Mouse (Mus musculus) bone marrow macrophage, adult 2 months (primary cell): ENCODE results near the gene Crk.

Experiments used
- CTCF ChIP-seq: IDR thresholded peaks from 2 replicates; pipeline ENCODE4 v1.5.1; 2012; ENCODE audit warnings: low read depth, mild to moderate bottlenecking, low read length, moderate library complexity
- POLR2A ChIP-seq: IDR thresholded peaks from 2 replicates; pipeline ENCODE4 v1.6.1; 2012; ENCODE audit warnings: mild to moderate bottlenecking, low read depth, low read length, borderline replicate concordance

DNA sequence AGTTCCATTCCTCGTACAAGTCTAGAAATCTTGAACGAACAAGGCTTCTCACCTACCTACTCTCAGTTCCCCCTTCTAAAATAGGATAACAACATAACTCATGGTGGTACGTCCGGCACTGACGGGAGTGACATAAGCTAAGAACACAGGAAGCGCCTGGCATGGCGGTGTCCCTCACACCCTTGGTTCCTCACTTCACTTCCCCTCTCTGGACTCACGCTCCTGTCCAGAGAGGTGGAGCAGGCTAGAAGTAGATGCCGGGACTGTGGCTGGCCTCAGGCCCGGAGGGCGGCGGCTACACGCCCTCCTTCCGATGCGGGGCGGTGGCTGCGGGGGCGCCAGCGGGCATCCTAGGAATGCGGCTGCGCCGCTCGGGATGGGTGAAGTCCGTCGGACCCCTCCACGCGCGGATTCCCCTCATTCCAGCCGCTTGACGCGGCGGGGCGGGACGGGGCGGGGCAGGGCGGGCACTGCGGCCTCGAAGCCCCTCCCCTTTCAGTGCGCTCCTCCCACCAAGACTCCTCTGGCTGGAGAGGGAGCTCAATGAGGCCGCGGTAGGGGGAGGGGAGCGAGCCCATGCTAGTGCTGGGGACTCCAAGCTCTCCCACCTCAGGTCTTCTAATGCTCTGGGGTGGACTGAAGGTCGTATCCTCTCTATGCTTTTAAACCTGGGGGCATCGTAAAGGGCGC, 25.1 kb upstream of the Crk start:
- TF ChIP-seq CTCF (no peak), POLR2A (no peak)
